Mouse (Mus musculus): ENCODE measurements around the gene Plcd4. TPM values are rescaled to one million over a fixed set of nuclear protein-coding genes. Genes with fewer than 3 reads are reported as not detected.

Gene Plcd4
- total RNA-seq, 2 experiments from 2014 or later, result 0.90 to 1.1 TPM

GRCm38 (mm10) chr1:74594434-74594833 lies 51.7 kb downstream of the Plcd4 start:
- no peak for DNase-seq (ENCODE audit: low spot score in 2 of 2)

- DNase-seq (ENCODE audit: low spot score in 2 of 2), result no peak
Observed at GRCm38 (mm10) chr1:74600501-74601266, 58.0 kb downstream of the Plcd4 start.

DNA sequence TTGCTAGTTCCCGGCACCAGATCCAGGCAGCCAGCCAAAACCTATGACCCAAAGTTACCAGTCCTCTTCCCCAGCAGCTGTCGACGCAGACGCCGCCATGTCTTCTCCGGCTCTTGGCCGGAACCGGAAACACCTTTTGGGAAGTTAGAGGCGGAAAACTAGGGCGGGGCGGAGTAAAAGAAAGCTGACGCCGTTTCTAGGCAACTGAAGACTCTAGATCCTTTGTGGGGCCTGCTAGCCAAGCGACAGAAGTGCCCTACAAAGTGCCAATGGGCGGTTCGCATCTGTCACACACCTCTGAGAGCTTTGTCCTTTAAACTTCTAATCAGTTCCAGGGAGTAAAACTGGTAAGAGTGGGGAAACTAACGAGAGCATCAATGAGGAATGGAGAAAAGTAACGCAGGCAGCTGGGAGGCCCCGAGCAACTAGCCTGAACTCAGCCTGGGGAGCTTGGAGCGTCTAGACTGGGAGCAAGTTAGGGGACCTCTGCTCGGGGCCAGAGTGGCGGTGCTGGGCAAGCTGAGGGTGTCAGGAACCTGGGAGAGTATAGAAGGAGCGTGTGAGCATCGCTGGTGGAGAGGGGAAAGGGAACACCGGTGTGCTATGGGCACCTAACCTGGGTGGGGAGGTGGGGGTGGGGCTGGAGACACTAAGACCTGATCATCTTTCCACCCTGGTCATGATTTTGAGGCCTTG lies 58.7 kb downstream of the Plcd4 start, which contains the start of the genes Rnf25 and Stk36:
Gene Rnf25 (minus strand): TSS at position 131 of the 696 bp plus-strand sequence.
Gene Stk36 (plus strand): TSS at position 179 of the 696 bp plus-strand sequence.
- DNase-seq (ENCODE audit: low spot score in 2 of 2), result peak; percentile 49 to 75

Small RNA genes within 50 kb of the gene (microRNA-seq; reads per million reads assigned to microRNA genes)
- gene Gm25035, result not detected

Other genes starting within 250 kb of the Plcd4 start
- gene Tmbim1, start 237.3 kb upstream of the Plcd4 start, total RNA-seq (2021), result 10 to 100 TPM; 65.8 to 72.4 TPM
- under 1 TPM; 0.48 to 0.50 TPM for gene Catip, start 180.8 kb upstream of the Plcd4 start, total RNA-seq (2021)
- gene Slc11a1, start 167.7 kb upstream of the Plcd4 start, total RNA-seq (2021), result 10 to 100 TPM; 10.2 to 13.6 TPM
- gene Ctdsp1, start 151.4 kb upstream of the Plcd4 start, total RNA-seq (2021), result 100 to 1,000 TPM; 156 to 162 TPM
- gene Vil1, start 133.5 kb upstream of the Plcd4 start, total RNA-seq (2021), result 1 to 10 TPM; 1.6 to 7.1 TPM
- 10 to 100 TPM; 43.9 to 44.4 TPM for gene Cnot9, start 36.8 kb upstream of the Plcd4 start, total RNA-seq (2021)
- gene Usp37, start 1.4 kb downstream of the Plcd4 start, total RNA-seq (2021), result 10 to 100 TPM; 28.4 to 31.1 TPM
- 10 to 100 TPM; 15.7 to 15.8 TPM for gene Zfp142, start 45.4 kb downstream of the Plcd4 start, total RNA-seq (2021)
- 10 to 100 TPM; 22.2 to 23.5 TPM for gene Bcs1l, start 45.4 kb downstream of the Plcd4 start, total RNA-seq (2021)
- 10 to 100 TPM; 51.9 to 58.5 TPM for gene Rnf25, start 58.5 kb downstream of the Plcd4 start, total RNA-seq (2021)
- gene Stk36, start 58.6 kb downstream of the Plcd4 start, total RNA-seq (2021), result 1 to 10 TPM; 5.1 to 6.0 TPM
- 10 to 100 TPM; 27.8 to 30.2 TPM for gene Ttll4, start 118.9 kb downstream of the Plcd4 start, total RNA-seq (2021)
- 1 to 10 TPM; 6.2 to 8.0 TPM for gene Cyp27a1, start 170.7 kb downstream of the Plcd4 start, total RNA-seq (2021)
- under 1 TPM; 0.42 to 0.45 TPM for gene Prkag3, start 206.3 kb downstream of the Plcd4 start, total RNA-seq (2021)
- 1 to 10 TPM; 3.1 to 3.5 TPM for gene Wnt6, start 229.0 kb downstream of the Plcd4 start, total RNA-seq (2021)
- gene Wnt10a, start 248.6 kb downstream of the Plcd4 start, total RNA-seq (2021), result under 1 TPM; 0.23 to 0.50 TPM